Mouse (Mus musculus) limb, embryonic 12.5 days (tissue): ENCODE measurements around the gene Pi4kb. TPM values are rescaled to one million over a fixed set of nuclear protein-coding genes. Genes with fewer than 3 reads are reported as not detected.

Source experiments
- ATAC-seq: fragments of 200-750 bp; cut with Nextera tagmentation; 2 replicates; pipeline ENCODE4 v1.8.0; 2017; ENCODE audit warnings: low read depth, moderate TSS enrichment; ENCODE audit not compliant: insufficient number of reproducible peaks, insufficient read depth, low FRiP score, low TSS enrichment
- H3K27ac ChIP-seq: fragments of 300-500 bp; sonication (generic); 2 replicates; pipeline ENCODE4 v1.5.1; 2016; ENCODE audit warnings: mild to moderate bottlenecking, moderate library complexity
- H3K27me3 ChIP-seq: fragments of 300-500 bp; sonication (generic); 2 replicates; pipeline ENCODE4 v1.6.1; 2016; ENCODE audit warnings: mild to moderate bottlenecking, moderate library complexity
- H3K36me3 ChIP-seq: fragments of 300-500 bp; sonication (generic); 2 replicates; pipeline ENCODE4 v1.6.1; 2016; ENCODE audit warnings: mild to moderate bottlenecking, moderate library complexity
- H3K4me1 ChIP-seq: fragments of 300-500 bp; sonication (generic); replicated peaks from 2 replicates; pipeline ENCODE4 v1.6.1; 2016
- H3K4me2 ChIP-seq: fragments of 300-500 bp; sonication (generic); 2 replicates; pipeline ENCODE4 v1.6.1; 2016; ENCODE audit warnings: mild to moderate bottlenecking, moderate library complexity
- H3K4me3 ChIP-seq: fragments of 300-500 bp; sonication (generic); replicated peaks from 2 replicates; pipeline ENCODE4 v1.5.1; 2016; ENCODE audit warnings: mild to moderate bottlenecking
- H3K9ac ChIP-seq: fragments of 300-500 bp; sonication (generic); replicated peaks from 2 replicates; pipeline ENCODE4 v1.6.1; 2016; ENCODE audit warnings: mild to moderate bottlenecking, moderate library complexity
- H3K9me3 ChIP-seq: fragments of 300-500 bp; sonication (generic); 2 replicates; pipeline ENCODE4 v1.6.1; 2016; ENCODE audit warnings: mild to moderate bottlenecking, moderate library complexity
- WGBS: fragments of 180-500 bp; shearing (Covaris S2); methylation state at CpG from one replicate; pipeline ENCODE4 v1.1.7; 2016; 5-methylcytosine and 5-hydroxymethylcytosine counted together
- polyA plus RNA-seq: library from polyadenylated mRNA; unstranded; fragments of >200 nt; fragmentation: Nextera tagmentation; extraction: Ambion mirVana; gene quantifications from 2 replicates; pipeline ENCODE4 v1.2.1, GENCODE M21; 2016

The Pi4kb gene
- polyA plus RNA-seq, 1 experiment from 2014 or later: 28.1 TPM

DNA sequence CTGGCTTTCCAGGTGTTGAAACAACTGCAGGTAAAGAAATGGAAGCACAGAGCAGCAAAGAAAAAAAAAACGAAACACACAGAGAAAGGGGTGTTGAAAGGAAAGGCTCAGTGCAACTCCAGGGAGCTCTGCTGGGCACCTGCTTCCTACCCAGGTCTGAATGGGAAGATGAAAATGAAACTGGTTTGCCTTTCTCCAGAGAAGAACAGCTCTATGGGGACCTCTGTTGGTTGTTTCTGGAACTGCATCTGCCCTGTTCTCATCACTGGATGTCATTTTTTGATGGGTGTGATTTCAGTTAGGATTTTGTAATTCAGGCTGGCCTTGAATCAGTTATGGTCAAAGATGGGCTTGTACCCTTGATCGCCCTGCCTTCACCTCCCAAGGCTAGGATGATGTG, 22.4 kb downstream of the Pi4kb start:
- Histone ChIP-seq H3K36me3 (peaks cover 97% of the 10 kb centered on the region), H3K9ac (no peak overlapping the region), H3K9me3 (no peaks in the 10 kb centered on the region), H3K4me1 (no peaks in the 10 kb centered on the region), H3K27ac (no peak overlapping the region), H3K4me3 (no peak overlapping the region), H3K4me2 (no peak overlapping the region), H3K27me3 (no peaks in the 10 kb centered on the region)
- WGBS: 42% methylated on average over 2 of the region's 2 CpGs
- ATAC-seq: no peak

- no peak overlapping the region for H3K9ac ChIP-seq
- H3K9me3 ChIP-seq: no peaks in the 10 kb centered on the region
- H3K27me3 ChIP-seq: no peaks in the 10 kb centered on the region
- no peaks in the 10 kb centered on the region for H3K4me1 ChIP-seq
- WGBS: 86% methylated on average over 4 of the region's 4 CpGs
- peaks cover 92% of the 10 kb centered on the region for H3K36me3 ChIP-seq
- H3K4me2 ChIP-seq: no peak overlapping the region
- H3K4me3 ChIP-seq: no peak overlapping the region
- H3K27ac ChIP-seq: no peak overlapping the region
- no peak for ATAC-seq
Observed at GRCm38 (mm10) chr3:95002569-95002968, 28.0 kb downstream of the Pi4kb start.

DNA sequence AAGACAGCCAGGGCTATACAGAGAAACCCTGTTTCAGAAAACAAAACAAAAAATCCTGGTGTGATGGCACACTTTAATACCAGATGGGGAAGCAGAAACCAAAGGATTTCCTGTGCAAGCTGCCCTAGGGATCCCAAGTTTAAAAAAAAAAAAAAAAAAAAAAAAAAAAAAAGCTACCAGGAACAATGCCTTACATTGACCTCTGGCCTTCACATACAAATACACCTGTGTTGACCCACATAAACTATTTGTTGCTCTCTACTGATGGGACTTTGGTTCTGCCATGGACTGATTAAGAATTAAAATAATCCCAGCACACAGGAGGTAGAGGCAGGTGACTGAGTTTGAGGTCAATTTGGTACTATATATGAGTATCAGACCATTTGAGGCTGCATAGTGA, 28.7 kb downstream of the Pi4kb start:
- peaks cover 92% of the 10 kb centered on the region for H3K36me3 ChIP-seq
- H3K4me2 ChIP-seq: no peak overlapping the region

GRCm38 (mm10) chr3:95005651-95006050, 31.1 kb downstream of the Pi4kb start:
- no peak for ATAC-seq
- Histone ChIP-seq H3K27me3 (no peaks in the 10 kb centered on the region), H3K9me3 (no peaks in the 10 kb centered on the region), H3K36me3 (peaks cover 93% of the 10 kb centered on the region), H3K4me1 (no peaks in the 10 kb centered on the region), H3K27ac (no peak overlapping the region), H3K4me3 (no peak overlapping the region), H3K4me2 (no peak overlapping the region), H3K9ac (no peak overlapping the region; the same call in 1 of the 2 replicates)
- 84% methylated on average over 3 of the region's 3 CpGs for WGBS

More for the DNA sequence above, 28.7 kb downstream of the Pi4kb start:
- ATAC-seq: no peak
- Histone ChIP-seq H3K4me1 (no peaks in the 10 kb centered on the region), H3K9me3 (no peaks in the 10 kb centered on the region), H3K27me3 (no peaks in the 10 kb centered on the region), H3K27ac (no peak overlapping the region), H3K4me3 (no peak overlapping the region), H3K9ac (no peak overlapping the region)

DNA sequence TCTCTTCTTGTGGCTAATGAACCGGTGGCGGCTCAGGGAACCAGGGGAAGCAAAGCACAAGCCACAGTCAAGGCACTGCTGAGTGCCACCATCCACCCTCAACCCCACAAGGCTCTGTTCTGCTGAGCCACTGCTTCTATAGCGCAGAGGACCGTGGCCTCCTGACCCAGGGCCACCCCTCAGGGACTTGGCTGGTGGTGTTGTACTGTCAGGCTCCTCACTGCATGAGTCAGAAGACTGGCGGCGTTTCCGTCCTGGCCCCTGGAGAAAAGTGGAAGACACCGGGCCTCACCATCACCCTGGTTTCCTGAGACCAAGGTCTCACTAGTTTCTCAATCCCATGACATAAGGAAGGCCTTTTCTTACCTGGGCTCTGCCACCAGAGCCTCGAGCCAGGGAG, 33.2 kb downstream of the Pi4kb start:
- Histone ChIP-seq H3K36me3 (peaks cover 93% of the 10 kb centered on the region), H3K27ac (no peak overlapping the region), H3K4me1 (no peaks in the 10 kb centered on the region), H3K9me3 (no peaks in the 10 kb centered on the region), H3K27me3 (no peaks in the 10 kb centered on the region), H3K4me2 (no peak overlapping the region), H3K4me3 (no peak overlapping the region), H3K9ac (no peak overlapping the region)
- no peak for ATAC-seq
- whole genome bisulfite sequencing: 90% methylated on average over 9 of the region's 9 CpGs

GRCm38 (mm10) chr3:95010396-95010795, 35.9 kb downstream of the Pi4kb start:
- no peak for ATAC-seq
- H3K27ac ChIP-seq: no peak overlapping the region
- no peaks in the 10 kb centered on the region for H3K27me3 ChIP-seq
- WGBS: 79% methylated on average over 7 of the region's 7 CpGs
- no peak overlapping the region for H3K4me2 ChIP-seq
- H3K36me3 ChIP-seq: peaks cover 73% of the 10 kb centered on the region
- H3K9me3 ChIP-seq: no peaks in the 10 kb centered on the region
- no peak overlapping the region for H3K9ac ChIP-seq
- H3K4me3 ChIP-seq: no peak overlapping the region
- H3K4me1 ChIP-seq: peaks cover 15% of the 10 kb centered on the region

- 76% methylated on average over 3 of the region's 3 CpGs for WGBS
- Histone ChIP-seq H3K4me3 (peak overlapping the region; percentile 63), H3K9me3 (no peaks in the 10 kb centered on the region), H3K27ac (no peak overlapping the region), H3K36me3 (peaks cover 48% of the 10 kb centered on the region), H3K4me1 (peaks cover 22% of the 10 kb centered on the region), H3K27me3 (no peaks in the 10 kb centered on the region), H3K9ac (0 out of 2 replicates have a peak overlapping the region, but pooled peaks have one; percentile 78), H3K4me2 (peak overlapping the region; percentile 96)
- no peak for ATAC-seq
Observed at GRCm38 (mm10) chr3:95012982-95013381, 38.5 kb downstream of the Pi4kb start.

- Histone ChIP-seq H3K36me3 (peaks cover 40% of the 10 kb centered on the region), H3K4me1 (peaks cover 22% of the 10 kb centered on the region), H3K4me2 (peak overlapping the region; percentile 96), H3K4me3 (peak overlapping the region; percentile 63), H3K9me3 (no peaks in the 10 kb centered on the region), H3K27me3 (no peaks in the 10 kb centered on the region), H3K9ac (peak overlapping the region; percentile 78), H3K27ac (0 out of 2 replicates have a peak overlapping the region, but pooled peaks have one; percentile 37)
- 14% methylated on average over 13 of the region's 13 CpGs for WGBS
- no peak for ATAC-seq
Observed at GRCm38 (mm10) chr3:95013699-95014427, 39.3 kb downstream of the Pi4kb start.

DNA sequence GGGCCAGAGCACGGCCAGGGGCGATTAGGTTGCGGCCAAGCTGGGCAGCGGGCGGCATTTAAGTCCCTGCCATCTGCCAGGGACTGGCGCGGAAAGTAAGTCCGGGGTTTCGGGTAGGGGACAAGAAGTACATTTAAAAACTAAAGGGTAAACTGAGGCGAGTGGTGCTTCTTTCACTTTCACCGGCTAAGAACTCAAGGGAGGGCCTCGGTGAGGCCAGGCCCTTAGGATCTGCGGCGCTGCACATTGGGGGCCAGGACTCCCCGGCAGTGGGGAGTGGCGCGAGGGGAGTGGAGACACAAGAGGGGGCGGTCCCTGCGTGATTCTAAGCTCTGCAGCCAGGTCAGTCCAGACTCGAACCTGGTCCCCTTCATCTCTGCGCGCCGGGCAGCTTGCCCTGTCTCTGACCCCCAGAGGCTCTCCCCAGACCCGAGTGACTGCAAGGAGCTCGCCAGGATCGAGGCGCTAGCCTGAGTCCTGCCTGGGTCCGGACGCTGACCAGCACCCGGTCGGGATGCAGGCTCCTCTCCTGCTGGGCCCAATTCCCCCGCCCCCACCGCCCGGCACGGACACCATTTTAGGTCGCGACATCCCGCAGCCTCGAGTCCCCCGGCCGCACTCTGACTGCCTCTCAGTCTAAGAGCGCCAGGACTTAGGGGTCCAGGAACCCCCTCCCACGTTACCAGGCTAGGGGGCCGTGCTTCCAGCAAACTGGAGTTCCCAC, 40.1 kb downstream of the Pi4kb start:
- Histone ChIP-seq H3K27me3 (no peaks in the 10 kb centered on the region), H3K36me3 (peaks cover 32% of the 10 kb centered on the region), H3K9me3 (no peaks in the 10 kb centered on the region), H3K27ac (peak overlapping the region; percentile 97), H3K4me3 (peak overlapping the region; percentile 63), H3K4me2 (peak overlapping the region; percentile 96), H3K9ac (peak overlapping the region; percentile 78), H3K4me1 (peaks cover 22% of the 10 kb centered on the region)
- 1% methylated on average over 44 of the region's 44 CpGs for WGBS
- ATAC-seq: 0 out of 2 replicates have a peak, but pooled peaks have one; percentile 0

DNA sequence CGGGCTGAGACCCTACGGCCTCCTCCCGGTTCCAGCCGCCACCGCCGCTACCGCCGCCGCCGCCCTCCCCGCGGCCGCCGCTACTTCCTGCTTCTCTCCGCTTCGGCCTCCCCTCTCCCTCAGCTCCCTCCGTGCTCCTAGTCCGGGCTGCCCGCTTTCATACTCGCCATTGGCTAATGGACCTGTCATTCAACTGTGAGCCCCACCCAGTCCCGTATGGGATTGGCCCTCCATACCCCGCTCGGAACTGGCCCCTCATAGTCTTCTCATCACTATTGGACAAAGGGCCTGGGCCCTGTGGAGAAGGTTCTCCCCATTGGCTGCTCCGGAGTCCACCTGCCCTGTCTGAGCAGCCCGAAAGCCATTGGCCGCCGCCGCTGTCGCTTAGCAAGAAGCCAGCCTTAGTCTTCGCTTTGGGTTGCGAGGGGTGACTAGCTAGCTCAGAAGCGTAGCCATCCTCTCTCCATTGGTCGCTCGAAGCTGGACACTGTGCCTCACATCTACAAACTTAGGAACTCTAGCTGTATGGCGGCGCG, 40.9 kb downstream of the Pi4kb start, which contains the start of gene Zfp687:
Gene Zfp687, minus strand, starts transcription at position 112 of the 536 bp plus-strand sequence.
- Histone ChIP-seq H3K9me3 (no peaks in the 10 kb centered on the region), H3K4me1 (peaks cover 22% of the 10 kb centered on the region), H3K27ac (peak within 1 kb of the TSS; percentile 97), H3K4me3 (peak within 1 kb of the TSS; percentile 63), H3K27me3 (no peaks in the 10 kb centered on the region), H3K36me3 (peaks cover 24% of the 10 kb centered on the region), H3K4me2 (peak within 1 kb of the TSS; percentile 96), H3K9ac (peak within 1 kb of the TSS; percentile 78)
- ATAC-seq: peak; percentile 99
- WGBS: under 1% methylated on average over 28 of the region's 37 CpGs

GRCm38 (mm10) chr3:95015891-95016531, 41.5 kb downstream of the Pi4kb start:
- H3K9ac ChIP-seq: peak overlapping the region; percentile 66
- peak; percentile 79 for ATAC-seq
- H3K36me3 ChIP-seq: peaks cover 18% of the 10 kb centered on the region
- H3K4me3 ChIP-seq: peak overlapping the region; percentile 63
- H3K4me1 ChIP-seq: peaks cover 22% of the 10 kb centered on the region
- WGBS: under 1% methylated on average over 40 of the region's 40 CpGs
- peak overlapping the region; percentile 97 for H3K27ac ChIP-seq
- H3K4me2 ChIP-seq: peak overlapping the region; percentile 96
- no peaks in the 10 kb centered on the region for H3K27me3 ChIP-seq
- no peaks in the 10 kb centered on the region for H3K9me3 ChIP-seq
